7 mouse cellular contexts compared by ENCODE assay signal in genomic region chr2:58566049-58566409, GRCm38 (mm10). TPM values are rescaled to one million over a fixed set of nuclear protein-coding genes. Genes with fewer than 3 reads are reported as not detected.
DNase-seq lines count a peak whose midpoint lies in the region; ATAC-seq and TF ChIP-seq lines count a peak whose summit lies in the region.

No protein-coding gene starts in this region.

- TF ChIP-seq EP300 in heart, postnatal 0 days (IDR thresholded peaks at IDR 0.05; ENCODE audit: low read depth): no peak

- peak; percentile 18 for DNase-seq in ovary, postnatal 36 days (ENCODE audit: low spot score)
- no peak for DNase-seq in ovary, adult 18-20 months (ENCODE audit: low spot score)
- DNase-seq in embryonic facial prominence, embryonic 10.5 days (ENCODE audit: low spot score): no peak
- peak; percentile 33 for DNase-seq in heart, postnatal 0 days (ENCODE audit: low spot score)
- DNase-seq in testis, postnatal 10 days (ENCODE audit: low spot score): peak; percentile 45
- DNase-seq in left cerebral cortex, adult 8-10 months (ENCODE audit: low spot score in 2 of 2): no peak

- H3K4me1 ChIP-seq in embryonic facial prominence, embryonic 10.5 days: peaks cover 50% of the 10 kb centered on the region
- H3K4me1 ChIP-seq in heart, postnatal 0 days (ENCODE audit: control insufficient read depth, insufficient read depth): peaks cover 46% of the 10 kb centered on the region
- peaks cover 8% of the 10 kb centered on the region; the same call in 1 of the 2 replicates for H3K4me1 ChIP-seq in liver, embryonic 12.5 days

- TF ChIP-seq CTCF in heart, postnatal 0 days (IDR thresholded peaks at IDR 0.05; ENCODE audit: low read depth): no peak

- H3K27me3 ChIP-seq in embryonic facial prominence, embryonic 10.5 days (replicated peaks; ENCODE audit: low read depth, poor library complexity, severe bottlenecking): no peaks in the 10 kb centered on the region
- H3K27me3 ChIP-seq in heart, postnatal 0 days (ENCODE audit: control insufficient read depth, insufficient read depth, low read length): no peaks in the 10 kb centered on the region
- H3K27me3 ChIP-seq in liver, embryonic 12.5 days (replicated peaks): peaks cover 44% of the 10 kb centered on the region

- H3K4me3 ChIP-seq in embryonic facial prominence, embryonic 10.5 days: peak overlapping the region; percentile 94
- peak overlapping the region; percentile 88 for H3K4me3 ChIP-seq in heart, postnatal 0 days (ENCODE audit: low read depth, low read length)
- H3K4me3 ChIP-seq in liver, embryonic 12.5 days: peak overlapping the region; percentile 69

- H3K4me2 ChIP-seq in heart, postnatal 0 days (ENCODE audit: low read depth, low read length): peak overlapping the region; percentile 74
- H3K4me2 ChIP-seq in liver, embryonic 12.5 days: peak overlapping the region; percentile 75

- no peak for ATAC-seq in heart, postnatal 0 days (ENCODE audit: insufficient read depth, low read depth)
- no peak for ATAC-seq in liver, embryonic 12.5 days

- no peaks in the 10 kb centered on the region for H3K9me3 ChIP-seq in embryonic facial prominence, embryonic 10.5 days
- no peaks in the 10 kb centered on the region for H3K9me3 ChIP-seq in heart, postnatal 0 days (replicated peaks; ENCODE audit: control insufficient read depth, low read length)
- H3K9me3 ChIP-seq in liver, embryonic 12.5 days (replicated peaks): no peaks in the 10 kb centered on the region

- H3K27ac ChIP-seq in embryonic facial prominence, embryonic 10.5 days (replicated peaks): peak overlapping the region; percentile 97
- peak overlapping the region; percentile 98 for H3K27ac ChIP-seq in heart, postnatal 0 days (ENCODE audit: low read depth)
- peak overlapping the region; percentile 82 for H3K27ac ChIP-seq in liver, embryonic 12.5 days

- no peaks in the 10 kb centered on the region for H3K36me3 ChIP-seq in embryonic facial prominence, embryonic 10.5 days (replicated peaks)
- no peaks in the 10 kb centered on the region for H3K36me3 ChIP-seq in heart, postnatal 0 days (replicated peaks; ENCODE audit: control insufficient read depth, insufficient read depth, low read length)
- H3K36me3 ChIP-seq in liver, embryonic 12.5 days: no peaks in the 10 kb centered on the region

- H3K9ac ChIP-seq in heart, postnatal 0 days (replicated peaks; ENCODE audit: low read depth, low read length): peak overlapping the region; percentile 91
- H3K9ac ChIP-seq in liver, embryonic 12.5 days: peak overlapping the region; percentile 70

- WGBS in embryonic facial prominence, embryonic 10.5 days: 4% methylated on average over 6 of the region's 6 CpGs
- WGBS in heart, postnatal 0 days: 2% methylated on average over 6 of the region's 6 CpGs
- 28% methylated on average over 6 of the region's 6 CpGs for WGBS in liver, embryonic 12.5 days (ENCODE audit: insufficient replicate concordance)

RNA-seq across cellular contexts. Expression of gene Acvr1, which starts 0.9 kb away (rescaled TPM):
- 3.7 and 4.3 TPM in 2 replicates for polyA plus RNA-seq in embryonic facial prominence, embryonic 10.5 days (2016; fragmentation: Nextera tagmentation; extraction: Ambion mirVana)
- total RNA-seq in heart, postnatal 0 days (2014; rRNA removed; ENCODE audit: low replicate concordance): 13.5 and 20.9 TPM in 2 replicates
- polyA plus RNA-seq in heart, postnatal 0 days (2015; fragmentation: Nextera tagmentation; extraction: Ambion mirVana): 5.0 and 5.9 TPM in 2 replicates
- 3.4 and 3.8 TPM in 2 replicates for polyA plus RNA-seq in liver, embryonic 12.5 days (2016; fragmentation: Nextera tagmentation; extraction: Ambion mirVana)
- total RNA-seq in left cerebral cortex, adult 8-10 months (2022): 10 to 100 TPM; 31.4 to 37.6 (median 32.6) TPM

RNA-seq across cellular contexts. Expression of gene Upp2, which starts 1.1 kb away (rescaled TPM):
- polyA plus RNA-seq in embryonic facial prominence, embryonic 10.5 days (2016; fragmentation: Nextera tagmentation; extraction: Ambion mirVana): 4.6 and 6.3 TPM in 2 replicates
- 0.92 and 1.2 TPM in 2 replicates for total RNA-seq in heart, postnatal 0 days (2014; rRNA removed; ENCODE audit: low replicate concordance)
- 4.3 and 6.4 TPM in 2 replicates for polyA plus RNA-seq in heart, postnatal 0 days (2015; fragmentation: Nextera tagmentation; extraction: Ambion mirVana)
- polyA plus RNA-seq in liver, embryonic 12.5 days (2016; fragmentation: Nextera tagmentation; extraction: Ambion mirVana): 1.8 and 2.6 TPM in 2 replicates
- total RNA-seq in left cerebral cortex, adult 8-10 months (2022): 10 to 100 TPM; 29.5 to 35.7 (median 33.4) TPM

Comparison
In these comparisons a context has a peak if more than half of its experiments do, and no peak if none do; other contexts are left out.
1. DNase-seq: peak in ovary, postnatal 36 days (single experiment), heart, postnatal 0 days (single experiment) and testis, postnatal 10 days (single experiment); none in ovary, adult 18-20 months (single experiment), embryonic facial prominence, embryonic 10.5 days (single experiment) and left cerebral cortex, adult 8-10 months (0 of 2).
2. Peak in every context shown above with its lines, with median percentiles within 50 percentile points of each other: H3K27ac ChIP-seq and H3K4me3 ChIP-seq.